Mouse (Mus musculus) liver, postnatal 0 days (tissue): ENCODE measurements around the gene BC067074. TPM values are rescaled to one million over a fixed set of nuclear protein-coding genes. Genes with fewer than 3 reads are reported as not detected.
"Not testable (repeated sequence)": the region's sequence is repeated elsewhere in the genome, so short reads cannot be mapped to it uniquely, and the experiment has no call there.

ENCODE experiments used
- ATAC-seq: fragments of 200-750 bp; cut with Nextera tagmentation; 2 replicates; pipeline ENCODE4 v1.8.0; 2017; ENCODE audit warnings: mild to moderate bottlenecking, moderate library complexity
- DNase-seq: peaks from one replicate; pipeline ENCODE4 v3.0.0-alpha.2; 2016
- H3K27ac ChIP-seq: fragments of 300-500 bp; sonication (generic); 2 replicates; pipeline ENCODE4 v1.5.1; 2014; ENCODE audit warnings: antibody characterized with exemption, moderate library complexity, mild to moderate bottlenecking, low read depth
- H3K27me3 ChIP-seq: fragments of 300-500 bp; sonication (generic); 2 replicates; pipeline ENCODE4 v1.6.1; 2014; ENCODE audit warnings: low read length, control low read depth, mixed read lengths; ENCODE audit not compliant: insufficient read depth
- H3K36me3 ChIP-seq: fragments of 300-500 bp; sonication (generic); replicated peaks from 2 replicates; pipeline ENCODE4 v1.6.1; 2014; ENCODE audit warnings: mild to moderate bottlenecking, control low read depth, low read length, moderate library complexity, mixed read lengths; ENCODE audit not compliant: insufficient read depth
- H3K4me1 ChIP-seq: fragments of 300-500 bp; sonication (generic); 2 replicates; pipeline ENCODE4 v1.6.1; 2014; ENCODE audit warnings: antibody characterized with exemption, mild to moderate bottlenecking, control low read depth; ENCODE audit not compliant: insufficient read depth
- H3K4me2 ChIP-seq: fragments of 300-500 bp; sonication (generic); 2 replicates; pipeline ENCODE4 v1.6.1; 2014; ENCODE audit warnings: low read depth, mild to moderate bottlenecking, low read length, moderate library complexity, mixed read lengths
- H3K4me3 ChIP-seq: fragments of 300-500 bp; sonication (generic); 2 replicates; pipeline ENCODE4 v1.5.1; 2014; ENCODE audit warnings: low read depth, low read length
- H3K9ac ChIP-seq: fragments of 300-500 bp; sonication (generic); replicated peaks from 2 replicates; pipeline ENCODE4 v1.6.1; 2014; ENCODE audit warnings: mild to moderate bottlenecking, moderate library complexity
- H3K9me3 ChIP-seq: fragments of 300-500 bp; sonication (generic); 2 replicates; pipeline ENCODE4 v1.6.1; 2016; ENCODE audit warnings: mild to moderate bottlenecking, control low read depth, low read length, mixed read lengths
- CTCF ChIP-seq: sonication (generic); IDR thresholded peaks from 2 replicates; pipeline ENCODE4 v1.5.1; 2016; ENCODE audit warnings: antibody characterized with exemption, low read depth
- EP300 ChIP-seq: IDR thresholded peaks from 2 replicates; pipeline ENCODE4 v1.6.1; 2016; ENCODE audit warnings: antibody characterized with exemption, low read depth, mild to moderate bottlenecking
- whole genome bisulfite sequencing: fragments of 180-500 bp; shearing (Covaris S2); extraction: QIAGEN DNeasy Blood & Tissue Kit; methylation state at CpG from one replicate; pipeline ENCODE4 v1.1.7; 2014; ENCODE audit not compliant: insufficient replicate concordance; 5-methylcytosine and 5-hydroxymethylcytosine counted together
- polyA plus RNA-seq: library from polyadenylated mRNA; unstranded; fragments of >200 nt; fragmentation: Nextera tagmentation; extraction: Ambion mirVana; gene quantifications from 2 replicates; pipeline ENCODE4 v1.2.1, GENCODE M21; 2015

The BC067074 gene
- polyA plus RNA-seq = 0.06 and 0.09 TPM in 2 replicates

GRCm38 (mm10) chr13:113292975-113293706 is at the start of gene BC067074:
Gene BC067074 (plus strand): TSS chr13:113293159.
- peak; percentile 38 for DNase-seq
- peak; percentile 27; the same call in 1 of the 2 replicates for ATAC-seq
- H3K4me1 ChIP-seq = no peaks in the 10 kb centered on the region
- no peak within 1 kb of the TSS for H3K27ac ChIP-seq
- H3K27me3 ChIP-seq = peaks cover 27% of the 10 kb centered on the region
- peak within 1 kb of the TSS; percentile 44; the same call in 1 of the 2 replicates for H3K9ac ChIP-seq
- peak within 1 kb of the TSS; percentile 53 for H3K4me3 ChIP-seq
- TF ChIP-seq EP300 (no peak), CTCF (no peak)
- WGBS = 4% methylated on average over 36 of the region's 75 CpGs
- peak within 1 kb of the TSS; percentile 81 for H3K4me2 ChIP-seq
- no peaks in the 10 kb centered on the region for H3K9me3 ChIP-seq
- no peaks in the 10 kb centered on the region for H3K36me3 ChIP-seq

DNA sequence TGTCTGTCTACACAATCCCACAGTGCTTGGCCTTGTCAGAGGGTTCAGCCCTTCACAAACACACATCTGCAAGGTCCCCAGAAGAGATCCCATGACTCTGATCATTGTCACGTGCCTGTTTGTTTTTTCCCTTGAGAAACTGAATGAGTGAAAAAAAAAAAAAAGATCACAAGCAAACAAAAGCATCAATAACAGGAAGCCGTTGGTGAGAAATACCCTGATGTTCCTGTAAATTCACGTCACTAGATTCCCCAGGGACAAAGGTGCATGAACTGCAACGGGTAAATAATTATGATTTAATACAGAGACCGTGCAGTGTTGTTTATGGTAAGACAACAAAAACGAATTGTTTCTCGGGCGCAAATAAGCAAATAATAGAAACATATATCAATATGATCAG is 47.9 kb upstream of the BC067074 start:
- H3K36me3 ChIP-seq = no peaks in the 10 kb centered on the region
- H3K4me3 ChIP-seq = no peak overlapping the region
- H3K4me2 ChIP-seq = no peak overlapping the region
- no peaks in the 10 kb centered on the region for H3K4me1 ChIP-seq
- H3K27ac ChIP-seq = no peak overlapping the region
- no peaks in the 10 kb centered on the region for H3K9me3 ChIP-seq
- no peak overlapping the region for H3K9ac ChIP-seq
- TF ChIP-seq EP300 (peak; percentile 50), CTCF (no peak)
- 64% methylated on average over 8 of the region's 8 CpGs for WGBS
- ATAC-seq = no peak
- DNase-seq = no peak
- H3K27me3 ChIP-seq = no peaks in the 10 kb centered on the region

- not testable (repeated sequence) for H3K36me3 ChIP-seq, ATAC-seq, DNase-seq, H3K4me1 ChIP-seq, H3K4me2 ChIP-seq, H3K9ac ChIP-seq, H3K4me3 ChIP-seq, H3K27me3 ChIP-seq, H3K27ac ChIP-seq, H3K9me3 ChIP-seq
- 76% methylated on average over 7 of the region's 7 CpGs for WGBS
Measured at GRCm38 (mm10) chr13:113252580-113252979, 40.4 kb upstream of the BC067074 start.

GRCm38 (mm10) chr13:113256766-113257165 is 36.2 kb upstream of the BC067074 start:
- Histone ChIP-seq H3K4me1 (no peaks in the 10 kb centered on the region), H3K4me2 (no peak overlapping the region), H3K36me3 (no peaks in the 10 kb centered on the region), H3K9ac (no peak overlapping the region), H3K27me3 (no peaks in the 10 kb centered on the region), H3K27ac (no peak overlapping the region), H3K4me3 (no peak overlapping the region), H3K9me3 (no peaks in the 10 kb centered on the region)
- ATAC-seq (no peak), DNase-seq (no peak)
- 71% methylated on average over 2 of the region's 2 CpGs for WGBS
- TF ChIP-seq CTCF (no peak), EP300 (no peak)

DNA sequence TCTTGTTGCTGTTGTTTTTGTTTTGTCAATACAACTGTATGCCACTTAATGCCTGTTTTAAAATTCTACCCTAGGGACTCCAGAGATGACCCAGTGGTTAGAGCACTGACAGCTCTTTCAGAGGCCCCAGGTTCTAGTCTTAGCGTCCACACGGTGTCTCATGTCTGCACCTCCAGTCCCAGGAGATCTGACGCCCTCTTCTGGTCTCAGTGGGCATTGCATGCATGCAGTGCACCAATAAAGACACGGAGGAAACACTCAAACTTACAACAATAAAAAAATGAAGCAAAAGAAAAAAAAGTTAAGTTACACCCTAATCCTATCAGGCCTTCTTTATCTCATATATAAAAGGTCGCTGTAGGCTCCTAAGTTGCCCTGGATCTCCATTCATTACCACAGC is 35.8 kb upstream of the BC067074 start:
- Histone ChIP-seq H3K27ac (no peak overlapping the region), H3K4me1 (no peaks in the 10 kb centered on the region), H3K9me3 (no peaks in the 10 kb centered on the region), H3K36me3 (no peaks in the 10 kb centered on the region), H3K4me3 (no peak overlapping the region), H3K27me3 (no peaks in the 10 kb centered on the region), H3K9ac (no peak overlapping the region), H3K4me2 (no peak overlapping the region)
- 50% methylated on average over 5 of the region's 5 CpGs for WGBS
- TF ChIP-seq EP300 = no peak
- peak; percentile 49 for TF ChIP-seq CTCF
- DNase-seq (no peak), ATAC-seq (no peak)

- ATAC-seq (no peak), DNase-seq (no peak)
- Histone ChIP-seq H3K27me3 (no peaks in the 10 kb centered on the region), H3K9me3 (no peaks in the 10 kb centered on the region), H3K9ac (no peak overlapping the region), H3K4me3 (no peak overlapping the region), H3K27ac (no peak overlapping the region), H3K4me1 (peaks cover 4% of the 10 kb centered on the region; the same call in 1 of the 2 replicates), H3K36me3 (no peaks in the 10 kb centered on the region), H3K4me2 (no peak overlapping the region)
- WGBS = 85% methylated on average over 5 of the region's 5 CpGs
- no peak for TF ChIP-seq EP300
Measured at GRCm38 (mm10) chr13:113259237-113259636, 33.7 kb upstream of the BC067074 start.
